Mouse (Mus musculus): ENCODE measurements at regions not wholly inside any gene's neighbourhood (a gene's known extent, or its start where the extent isn't known, plus 50 kb on each side); places are given as distances from the start of the nearest gene placed in this dataset.

DNA sequence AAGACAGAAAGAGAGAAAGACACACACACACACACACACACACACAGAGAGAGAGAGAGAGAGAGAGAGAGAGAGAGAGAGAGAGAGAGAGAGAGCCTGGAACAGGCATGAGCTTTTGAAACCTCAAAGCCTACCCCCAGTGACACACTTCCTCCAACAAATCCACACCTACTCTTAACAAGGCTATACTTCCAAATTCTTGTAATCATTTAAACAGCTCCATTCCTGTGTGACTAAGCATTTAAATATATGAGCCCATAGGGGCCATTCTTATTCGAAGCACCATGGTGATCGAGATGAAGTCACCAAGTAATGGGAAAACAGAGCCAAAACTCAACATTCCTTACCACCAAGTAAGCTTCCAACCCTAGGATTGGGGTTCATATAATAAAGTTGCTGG is 250.1 kb downstream of the Galc start:
- WGBS: 91% methylated on average over 2 of the region's 2 CpGs
- no peak overlapping the region for H3K27ac ChIP-seq

DNA sequence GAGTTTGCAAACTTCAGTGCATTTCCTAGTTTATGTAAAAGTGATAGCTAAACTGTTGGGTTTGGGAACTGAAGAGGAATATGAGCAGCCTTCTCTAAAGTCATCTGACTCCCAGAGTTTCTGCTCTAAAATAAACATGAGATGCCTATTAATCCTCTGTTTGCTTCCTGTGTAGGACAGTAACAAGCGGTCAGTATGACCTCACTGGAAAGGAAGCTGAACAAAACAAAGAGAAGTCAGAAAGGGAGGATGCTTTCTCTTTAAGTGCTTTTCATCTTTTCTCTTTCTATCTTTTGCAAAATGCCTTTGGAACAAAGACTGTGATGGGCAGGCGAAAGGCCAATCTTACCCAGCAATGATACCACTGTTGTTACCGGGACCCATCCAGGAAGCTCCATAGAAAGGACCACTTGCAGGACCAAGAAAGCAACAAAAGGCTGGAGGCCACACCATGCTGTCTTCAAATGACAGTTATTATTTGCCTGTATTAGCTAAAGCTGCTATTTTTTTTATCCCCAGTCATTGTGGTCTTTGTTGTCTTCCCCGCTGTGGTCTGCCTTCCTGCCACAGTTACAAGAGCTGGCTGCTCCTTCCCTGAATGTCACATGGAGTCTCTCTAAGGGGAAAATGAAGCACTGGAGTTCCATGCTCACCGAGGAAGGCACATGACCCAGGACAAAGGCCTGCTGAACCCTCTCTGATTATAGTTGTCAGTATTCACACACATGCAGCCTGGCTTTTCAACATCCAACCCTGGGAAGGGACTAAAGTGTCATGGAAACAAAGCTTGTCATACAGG is 253.4 kb downstream of the Galc start:
- Histone ChIP-seq H3K36me3 (replicated peaks) (no peaks in the 10 kb centered on the region), H3K4me3 (no peak overlapping the region), H3K9me3 (no peaks in the 10 kb centered on the region), H3K27ac (no peak overlapping the region), H3K4me1 (peaks cover 4% of the 10 kb centered on the region), H3K27me3 (ENCODE audit: poor library complexity, severe bottlenecking) (no peaks in the 10 kb centered on the region)
- WGBS: 67% methylated on average over 5 of the region's 5 CpGs
- DNase-seq (ENCODE audit: extremely low spot score, low spot score): no peak

More for the DNA sequence above, 250.1 kb downstream of the Galc start:
- peaks cover 4% of the 10 kb centered on the region for H3K4me1 ChIP-seq
- no peak for DNase-seq (ENCODE audit: extremely low spot score, low spot score)
- no peaks in the 10 kb centered on the region for H3K9me3 ChIP-seq
- H3K27me3 ChIP-seq (ENCODE audit: poor library complexity, severe bottlenecking): no peaks in the 10 kb centered on the region
- no peak overlapping the region for H3K4me3 ChIP-seq
- H3K36me3 ChIP-seq (replicated peaks): no peaks in the 10 kb centered on the region

- Histone ChIP-seq H3K4me1 (peaks cover 4% of the 10 kb centered on the region), H3K27ac (no peak overlapping the region), H3K36me3 (replicated peaks) (no peaks in the 10 kb centered on the region), H3K4me3 (no peak overlapping the region), H3K27me3 (ENCODE audit: poor library complexity, severe bottlenecking) (no peaks in the 10 kb centered on the region), H3K9me3 (no peaks in the 10 kb centered on the region)
- no peak for DNase-seq (ENCODE audit: extremely low spot score, low spot score)
- 90% methylated on average over 5 of the region's 5 CpGs for WGBS
Measured at GRCm38 (mm10) chr12:98002217-98002616, 257.0 kb downstream of the Galc start.

- Histone ChIP-seq H3K27ac (no peak overlapping the region), H3K4me1 (no peaks in the 10 kb centered on the region), H3K27me3 (ENCODE audit: poor library complexity, severe bottlenecking) (no peaks in the 10 kb centered on the region), H3K9me3 (no peaks in the 10 kb centered on the region), H3K36me3 (replicated peaks) (no peaks in the 10 kb centered on the region), H3K4me3 (no peak overlapping the region)
- WGBS: 70% methylated on average over 1 of the region's 1 CpGs
- DNase-seq (ENCODE audit: extremely low spot score, low spot score): no peak
Measured at GRCm38 (mm10) chr12:97994884-97995283, 264.4 kb downstream of the Galc start.

DNA sequence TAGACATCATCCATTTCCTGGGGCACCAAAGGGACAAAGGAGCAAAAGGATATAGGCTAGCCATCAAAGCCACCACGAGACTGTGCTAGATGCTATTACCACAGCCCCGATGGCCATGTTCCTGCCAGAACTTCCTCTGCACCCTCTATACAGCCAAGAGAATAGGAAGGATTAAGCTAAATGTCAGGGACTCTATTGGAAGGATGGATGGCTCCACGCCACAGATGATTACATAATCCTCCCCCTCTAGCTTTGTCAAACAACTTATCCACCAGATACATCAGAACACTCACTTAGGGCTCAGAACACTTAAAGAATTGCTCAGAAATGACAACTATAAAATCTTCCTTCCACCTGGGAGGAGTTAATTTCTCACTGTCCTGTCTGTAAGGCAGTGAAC is 265.3 kb downstream of the Galc start:
- 85% methylated on average over 3 of the region's 3 CpGs for WGBS
- H3K27ac ChIP-seq: no peak overlapping the region
- DNase-seq (ENCODE audit: extremely low spot score, low spot score): no peak

GRCm38 (mm10) chr12:97983390-97983789 is 275.9 kb downstream of the Galc start:
- peaks cover 5% of the 10 kb centered on the region for H3K4me1 ChIP-seq
- H3K36me3 ChIP-seq (replicated peaks): no peaks in the 10 kb centered on the region
- H3K27ac ChIP-seq: no peak overlapping the region
- H3K9me3 ChIP-seq: no peaks in the 10 kb centered on the region; the same call in 1 of the 2 replicates
- WGBS: 93% methylated on average over 1 of the region's 1 CpGs
- H3K4me3 ChIP-seq: no peak overlapping the region
- DNase-seq (ENCODE audit: extremely low spot score, low spot score): no peak
- no peaks in the 10 kb centered on the region for H3K27me3 ChIP-seq (ENCODE audit: poor library complexity, severe bottlenecking)

More for the DNA sequence above, 265.3 kb downstream of the Galc start:
- Histone ChIP-seq H3K27me3 (ENCODE audit: poor library complexity, severe bottlenecking) (no peaks in the 10 kb centered on the region), H3K36me3 (replicated peaks) (no peaks in the 10 kb centered on the region), H3K9me3 (no peaks in the 10 kb centered on the region), H3K4me3 (no peak overlapping the region), H3K4me1 (no peaks in the 10 kb centered on the region)

- Histone ChIP-seq H3K27ac (0 out of 2 replicates have a peak overlapping the region, but pooled peaks have one; percentile 44), H3K4me1 (peaks cover 19% of the 10 kb centered on the region), H3K27me3 (ENCODE audit: poor library complexity, severe bottlenecking) (no peaks in the 10 kb centered on the region), H3K9me3 (no peaks in the 10 kb centered on the region; the same call in 1 of the 2 replicates), H3K36me3 (replicated peaks) (no peaks in the 10 kb centered on the region), H3K4me3 (no peak overlapping the region)
- WGBS: 82% methylated on average over 3 of the region's 3 CpGs
- no peak for DNase-seq (ENCODE audit: extremely low spot score, low spot score)
Measured at GRCm38 (mm10) chr12:97978668-97979067, 280.6 kb downstream of the Galc start.

DNA sequence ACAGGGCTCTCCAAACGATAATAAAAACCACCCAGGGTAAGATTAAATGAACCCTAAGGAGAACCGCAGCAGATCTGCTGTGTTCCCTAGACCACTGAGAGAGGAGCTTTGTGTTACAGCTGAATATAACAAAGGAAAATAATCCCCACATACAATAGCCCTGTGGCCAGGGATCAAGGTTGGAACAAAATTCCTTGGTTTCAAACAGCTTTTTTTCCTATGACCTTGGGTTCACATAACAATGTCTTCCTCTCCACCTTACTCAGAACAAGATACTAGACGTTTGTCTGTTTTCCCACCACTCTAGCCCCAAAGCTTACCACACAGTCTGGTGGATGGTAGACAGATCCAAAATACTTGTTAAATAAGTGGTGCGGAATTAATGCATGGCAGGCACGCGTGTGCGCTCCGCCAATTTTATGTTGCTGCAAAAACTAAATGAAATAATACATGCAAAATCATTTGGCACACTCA is 281.0 kb downstream of the Galc start:
- Histone ChIP-seq H3K4me1 (peaks cover 19% of the 10 kb centered on the region), H3K9me3 (no peaks in the 10 kb centered on the region; the same call in 1 of the 2 replicates), H3K4me3 (no peak overlapping the region), H3K27ac (peak overlapping the region; percentile 51; the same call in 1 of the 2 replicates), H3K36me3 (replicated peaks) (no peaks in the 10 kb centered on the region), H3K27me3 (ENCODE audit: poor library complexity, severe bottlenecking) (no peaks in the 10 kb centered on the region)
- DNase-seq (ENCODE audit: extremely low spot score, low spot score): peak; percentile 20
- 54% methylated on average over 8 of the region's 8 CpGs for WGBS

DNA sequence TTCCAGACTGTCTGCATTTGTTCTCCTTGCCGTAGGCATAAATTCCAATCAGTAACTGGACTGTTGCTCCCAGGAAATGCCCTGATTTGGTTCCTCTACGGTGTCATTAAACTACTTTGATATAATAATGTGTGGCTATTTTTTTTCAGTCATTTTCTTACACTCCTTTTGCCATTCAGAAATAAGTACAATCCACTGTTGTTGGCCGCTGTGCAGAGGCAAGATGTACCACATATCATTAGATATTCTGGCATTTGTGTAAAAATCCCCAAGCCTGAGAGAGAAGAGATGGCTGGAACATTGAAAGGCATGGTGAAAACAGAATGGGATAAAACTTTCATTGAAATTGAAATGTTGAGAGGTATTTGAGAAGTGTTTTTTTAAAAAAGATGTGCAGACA is 281.6 kb downstream of the Galc start:
- DNase-seq (ENCODE audit: extremely low spot score, low spot score): no peak
- Histone ChIP-seq H3K4me3 (no peak overlapping the region), H3K27me3 (ENCODE audit: poor library complexity, severe bottlenecking) (no peaks in the 10 kb centered on the region), H3K27ac (peak overlapping the region; percentile 51; the same call in 1 of the 2 replicates), H3K36me3 (replicated peaks) (no peaks in the 10 kb centered on the region), H3K4me1 (peaks cover 19% of the 10 kb centered on the region), H3K9me3 (no peaks in the 10 kb centered on the region; the same call in 1 of the 2 replicates)
- WGBS: 48% methylated on average over 3 of the region's 3 CpGs

GRCm38 (mm10) chr12:97973909-97974510 is 285.2 kb downstream of the Galc start:
- H3K36me3 ChIP-seq (replicated peaks): no peaks in the 10 kb centered on the region
- no peaks in the 10 kb centered on the region for H3K9me3 ChIP-seq
- no peak for DNase-seq (ENCODE audit: extremely low spot score, low spot score)
- H3K27ac ChIP-seq: no peak overlapping the region
- 69% methylated on average over 10 of the region's 10 CpGs for WGBS
- H3K4me1 ChIP-seq: peaks cover 19% of the 10 kb centered on the region
- H3K4me3 ChIP-seq: no peak overlapping the region
- no peaks in the 10 kb centered on the region for H3K27me3 ChIP-seq (ENCODE audit: poor library complexity, severe bottlenecking)

DNA sequence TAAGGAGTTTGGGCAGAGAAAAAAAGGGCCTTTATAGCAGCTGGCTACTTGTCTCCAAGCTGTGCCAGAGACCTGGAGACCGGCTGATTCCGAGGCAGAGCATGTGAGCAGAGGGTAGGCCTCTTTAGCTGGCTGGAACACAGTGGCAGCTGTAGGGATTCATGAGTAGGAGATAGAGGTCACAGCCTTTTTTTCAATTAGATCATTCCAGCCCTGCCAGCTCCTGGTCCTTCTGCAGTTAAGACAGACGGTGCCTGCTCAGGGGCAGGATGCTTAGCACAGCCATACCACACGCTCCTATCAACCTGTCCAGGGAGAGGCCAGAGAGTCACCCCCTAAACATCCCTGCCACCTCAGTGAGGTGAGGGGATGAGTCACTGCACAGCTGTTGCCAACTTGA is 302.1 kb downstream of the Galc start:
- H3K4me3 ChIP-seq: no peak overlapping the region
- H3K36me3 ChIP-seq (replicated peaks): no peaks in the 10 kb centered on the region
- 81% methylated on average over 4 of the region's 4 CpGs for WGBS
- no peaks in the 10 kb centered on the region for H3K27me3 ChIP-seq (ENCODE audit: poor library complexity, severe bottlenecking)
- H3K27ac ChIP-seq: no peak overlapping the region
- H3K4me1 ChIP-seq: no peaks in the 10 kb centered on the region
- DNase-seq (ENCODE audit: extremely low spot score, low spot score): no peak
- H3K9me3 ChIP-seq: no peaks in the 10 kb centered on the region

GRCm38 (mm10) chr12:97953336-97953735 is 305.9 kb downstream of the Galc start:
- Histone ChIP-seq H3K27me3 (ENCODE audit: poor library complexity, severe bottlenecking) (no peaks in the 10 kb centered on the region), H3K4me3 (no peak overlapping the region), H3K36me3 (replicated peaks) (no peaks in the 10 kb centered on the region), H3K27ac (no peak overlapping the region), H3K4me1 (no peaks in the 10 kb centered on the region), H3K9me3 (no peaks in the 10 kb centered on the region)
- WGBS: 90% methylated on average over 3 of the region's 3 CpGs
- DNase-seq (ENCODE audit: extremely low spot score, low spot score): no peak

GRCm38 (mm10) chr12:97952204-97952603 is 307.1 kb downstream of the Galc start:
- Histone ChIP-seq H3K4me1 (no peaks in the 10 kb centered on the region), H3K27me3 (ENCODE audit: poor library complexity, severe bottlenecking) (no peaks in the 10 kb centered on the region), H3K9me3 (no peaks in the 10 kb centered on the region), H3K27ac (no peak overlapping the region), H3K36me3 (replicated peaks) (no peaks in the 10 kb centered on the region), H3K4me3 (no peak overlapping the region)
- DNase-seq (ENCODE audit: extremely low spot score, low spot score): no peak
- 84% methylated on average over 8 of the region's 8 CpGs for WGBS

Measured in forebrain, embryonic 10.5 days (tissue).